Mouse (Mus musculus) heart, postnatal 0 days (tissue): ENCODE measurements around the gene Gm37240. TPM values are rescaled to one million over a fixed set of nuclear protein-coding genes. Genes with fewer than 3 reads are reported as not detected.

Source experiments
- ATAC-seq: fragments of 200-750 bp; cut with Nextera tagmentation; 2 replicates; pipeline ENCODE4 v1.8.0; 2017; ENCODE audit warnings: low read depth, moderate number of reproducible peaks, moderate library complexity; ENCODE audit not compliant: insufficient read depth
- DNase-seq: peaks from one replicate; pipeline ENCODE4 v3.0.0-alpha.2; 2016; ENCODE audit warnings: low spot score
- H3K27ac ChIP-seq: fragments of 300-500 bp; sonication (generic); 2 replicates; pipeline ENCODE4 v1.5.1; 2014; ENCODE audit warnings: low read depth, mild to moderate bottlenecking
- H3K27me3 ChIP-seq: fragments of 300-500 bp; sonication (generic); 2 replicates; pipeline ENCODE4 v1.6.1; 2014; ENCODE audit warnings: low read length, mixed read lengths; ENCODE audit not compliant: control insufficient read depth, insufficient read depth
- H3K36me3 ChIP-seq: fragments of 300-500 bp; sonication (generic); replicated peaks from 2 replicates; pipeline ENCODE4 v1.6.1; 2014; ENCODE audit warnings: low read length, mixed read lengths; ENCODE audit not compliant: control insufficient read depth, insufficient read depth
- H3K4me1 ChIP-seq: fragments of 300-500 bp; sonication (generic); 2 replicates; pipeline ENCODE4 v1.6.1; 2014; ENCODE audit warnings: antibody characterized with exemption; ENCODE audit not compliant: control insufficient read depth, insufficient read depth
- H3K4me2 ChIP-seq: fragments of 300-500 bp; sonication (generic); 2 replicates; pipeline ENCODE4 v1.6.1; 2014; ENCODE audit warnings: low read depth, mild to moderate bottlenecking, low read length, moderate library complexity
- H3K4me3 ChIP-seq: fragments of 300-500 bp; sonication (generic); 2 replicates; pipeline ENCODE4 v1.5.1; 2014; ENCODE audit warnings: low read depth, low read length
- H3K9ac ChIP-seq: fragments of 300-500 bp; sonication (generic); replicated peaks from 2 replicates; pipeline ENCODE4 v1.6.1; 2014; ENCODE audit warnings: low read depth, low read length, mixed read lengths
- H3K9me3 ChIP-seq: fragments of 300-500 bp; sonication (generic); replicated peaks from 2 replicates; pipeline ENCODE4 v1.6.1; 2016; ENCODE audit warnings: low read length; ENCODE audit not compliant: control insufficient read depth
- CTCF ChIP-seq: IDR thresholded peaks from 2 replicates; pipeline ENCODE4 v1.5.1; 2016; ENCODE audit warnings: antibody characterized with exemption, control low read depth, low read depth
- EP300 ChIP-seq: IDR thresholded peaks from 2 replicates; pipeline ENCODE4 v1.6.1; 2016; ENCODE audit warnings: antibody characterized with exemption, low read depth
- WGBS: fragments of 180-500 bp; shearing (Covaris S2); extraction: QIAGEN DNeasy Blood & Tissue Kit; methylation state at CpG from one replicate; pipeline ENCODE4 v1.1.7; 2014; 5-methylcytosine and 5-hydroxymethylcytosine counted together
- polyA plus RNA-seq: library from polyadenylated mRNA; unstranded; fragments of >200 nt; fragmentation: Nextera tagmentation; extraction: Ambion mirVana; gene quantifications from 2 replicates; pipeline ENCODE4 v1.2.1, GENCODE M21; 2015
- total RNA-seq: library from RNA; depleted of rRNA; stranded (reverse); fragments of >200 nt; gene quantifications from 2 replicates; pipeline ENCODE4 v1.2.3, GENCODE M21; 2014; ENCODE audit warnings: low replicate concordance

Gene Gm37240
- total and polyA plus RNA-seq, 2 experiments from 2014 or later = 21.7 to 72.1 TPM

DNA sequence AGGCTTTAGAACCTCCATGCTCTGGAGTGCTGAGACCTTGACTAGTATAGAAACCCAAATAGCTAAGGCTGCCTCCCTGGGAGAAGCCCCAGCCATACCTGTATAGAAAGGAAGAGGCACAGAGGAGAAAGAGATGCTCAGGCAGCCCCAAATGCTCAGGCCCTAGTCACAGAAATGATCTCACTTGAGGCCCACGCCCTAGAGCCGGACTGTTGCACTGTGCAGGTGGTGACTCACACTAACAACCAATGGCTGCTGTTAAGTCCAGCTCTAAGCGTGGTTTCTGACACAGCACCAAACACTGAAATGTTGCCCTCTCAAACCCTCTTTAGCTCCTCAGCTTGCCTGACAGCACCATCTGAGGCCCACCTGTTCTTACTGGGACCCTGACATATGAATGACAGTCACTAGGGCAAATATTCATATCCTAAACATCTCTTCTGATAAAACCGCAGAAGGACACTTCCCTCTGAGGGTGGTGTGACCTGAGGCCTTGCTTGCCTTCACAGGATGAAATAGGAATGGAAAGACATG lies 171.5 kb downstream of the Gm37240 start:
- ATAC-seq = no peak
- WGBS = 77% methylated on average over 4 of the region's 4 CpGs

DNA sequence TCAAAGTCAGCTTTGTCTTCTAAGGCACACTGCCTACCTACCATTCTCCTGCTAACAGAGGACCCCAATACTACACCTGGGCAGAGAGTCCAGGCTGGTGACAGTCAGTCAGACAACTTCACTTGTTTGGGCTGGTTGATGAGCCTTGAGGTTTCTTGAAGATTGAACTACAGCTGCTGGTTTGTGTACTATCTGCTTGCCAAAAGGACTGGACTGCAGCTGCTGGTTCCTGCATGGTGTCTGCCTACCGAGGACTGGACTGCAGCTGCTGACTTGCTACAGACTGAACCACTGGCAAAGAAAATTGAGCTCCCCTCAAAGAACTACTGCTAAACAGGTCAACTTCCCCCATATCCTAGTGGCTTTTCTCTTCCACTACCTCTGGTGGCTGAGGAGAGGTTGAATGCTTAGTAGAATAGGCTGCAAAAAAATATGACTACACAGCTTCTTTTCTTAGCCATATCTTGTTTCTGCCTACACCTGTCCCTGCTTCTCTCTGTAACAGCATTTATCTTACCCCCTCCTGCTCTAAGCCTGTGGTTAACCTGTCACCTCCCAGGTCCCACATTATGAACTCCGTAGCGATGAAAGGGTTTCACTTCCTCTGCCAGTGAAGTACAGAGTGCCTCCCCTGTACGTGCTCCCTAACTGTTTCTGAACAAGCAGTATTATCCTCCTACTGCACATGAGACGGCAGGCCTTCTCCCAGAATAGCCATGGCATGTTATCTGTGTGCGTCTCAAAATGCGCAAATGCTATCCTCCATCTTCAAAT lies 173.2 kb downstream of the Gm37240 start:
- Histone ChIP-seq H3K9me3 (no peaks in the 10 kb centered on the region), H3K4me3 (no peak overlapping the region), H3K27me3 (no peaks in the 10 kb centered on the region), H3K27ac (no peak overlapping the region), H3K4me2 (no peak overlapping the region), H3K9ac (no peak overlapping the region), H3K36me3 (peaks cover under 1% of the 10 kb centered on the region; the same call in 1 of the 2 replicates), H3K4me1 (peaks cover 4% of the 10 kb centered on the region; the same call in 1 of the 2 replicates)
- TF ChIP-seq EP300 (no peak), CTCF (no peak)
- WGBS = 49% methylated on average over 7 of the region's 7 CpGs
- ATAC-seq (no peak), DNase-seq (no peak)

More for the DNA sequence above, 171.5 kb downstream of the Gm37240 start:
- TF ChIP-seq EP300 (no peak), CTCF (no peak)
- no peaks in the 10 kb centered on the region for H3K9me3 ChIP-seq
- H3K36me3 ChIP-seq = peaks cover 3% of the 10 kb centered on the region; the same call in 1 of the 2 replicates
- H3K4me2 ChIP-seq = no peak overlapping the region
- H3K4me1 ChIP-seq = peaks cover 1% of the 10 kb centered on the region; the same call in 1 of the 2 replicates
- H3K27me3 ChIP-seq = no peaks in the 10 kb centered on the region
- no peak overlapping the region for H3K4me3 ChIP-seq
- no peak for DNase-seq
- H3K27ac ChIP-seq = no peak overlapping the region
- H3K9ac ChIP-seq = no peak overlapping the region

DNA sequence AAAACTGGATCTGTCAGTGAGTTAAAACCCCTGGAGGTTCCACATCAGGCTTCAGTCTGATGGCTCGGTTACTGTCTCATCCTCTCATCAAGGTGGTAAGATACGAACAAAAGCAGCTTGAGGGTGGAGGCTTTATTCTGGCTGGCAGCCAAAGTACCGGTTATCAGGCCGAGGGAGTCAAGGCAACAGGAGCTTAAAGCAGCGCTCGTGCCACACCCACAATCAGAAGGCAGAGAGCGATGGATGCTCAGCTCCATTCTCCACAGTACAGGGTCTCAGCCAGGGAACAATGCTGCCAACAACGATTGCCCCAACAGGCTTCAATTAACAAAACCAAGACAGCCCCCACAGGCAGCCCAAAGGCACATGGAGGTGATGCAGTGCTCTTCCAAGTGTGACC lies 176.6 kb downstream of the Gm37240 start:
- H3K27ac ChIP-seq = no peak overlapping the region
- no peak overlapping the region for H3K4me2 ChIP-seq
- 18% methylated on average over 8 of the region's 8 CpGs for WGBS
- DNase-seq = no peak
- no peak for ATAC-seq
- no peak for TF ChIP-seq EP300
- TF ChIP-seq CTCF = no peak
- H3K36me3 ChIP-seq = no peaks in the 10 kb centered on the region
- no peaks in the 10 kb centered on the region for H3K9me3 ChIP-seq
- H3K4me3 ChIP-seq = no peak overlapping the region
- no peak overlapping the region for H3K9ac ChIP-seq
- no peaks in the 10 kb centered on the region for H3K27me3 ChIP-seq
- peaks cover 4% of the 10 kb centered on the region; the same call in 1 of the 2 replicates for H3K4me1 ChIP-seq

DNA sequence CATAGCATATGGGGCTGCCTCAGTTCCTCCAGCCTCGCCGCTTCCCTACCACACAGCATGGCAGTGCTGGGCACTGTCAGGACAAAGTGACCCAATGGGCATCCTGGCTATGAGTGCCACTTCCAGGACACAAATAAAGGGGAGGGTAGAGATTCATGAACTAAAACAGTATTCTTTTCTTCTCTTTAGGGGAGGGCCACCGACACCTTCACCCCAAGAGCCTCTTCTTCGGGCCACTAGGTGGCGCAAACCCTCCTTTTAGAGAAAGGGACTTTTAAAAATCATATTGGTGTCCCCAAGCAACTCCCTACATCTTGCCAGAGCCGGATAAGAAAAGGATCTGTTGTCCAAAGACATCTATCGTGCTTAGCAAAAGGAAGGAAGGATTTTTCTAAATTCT lies 179.9 kb downstream of the Gm37240 start:
- ATAC-seq (no peak), DNase-seq (peak; percentile 70)
- no peaks in the 10 kb centered on the region for H3K36me3 ChIP-seq
- no peak overlapping the region for H3K27ac ChIP-seq
- H3K27me3 ChIP-seq = no peaks in the 10 kb centered on the region
- no peak for TF ChIP-seq EP300
- peak; percentile 77 for TF ChIP-seq CTCF
- no peak overlapping the region for H3K9ac ChIP-seq
- H3K4me1 ChIP-seq = peaks cover 16% of the 10 kb centered on the region
- H3K4me3 ChIP-seq = no peak overlapping the region
- H3K9me3 ChIP-seq = no peaks in the 10 kb centered on the region
- 35% methylated on average over 7 of the region's 7 CpGs for WGBS
- H3K4me2 ChIP-seq = no peak overlapping the region

DNA sequence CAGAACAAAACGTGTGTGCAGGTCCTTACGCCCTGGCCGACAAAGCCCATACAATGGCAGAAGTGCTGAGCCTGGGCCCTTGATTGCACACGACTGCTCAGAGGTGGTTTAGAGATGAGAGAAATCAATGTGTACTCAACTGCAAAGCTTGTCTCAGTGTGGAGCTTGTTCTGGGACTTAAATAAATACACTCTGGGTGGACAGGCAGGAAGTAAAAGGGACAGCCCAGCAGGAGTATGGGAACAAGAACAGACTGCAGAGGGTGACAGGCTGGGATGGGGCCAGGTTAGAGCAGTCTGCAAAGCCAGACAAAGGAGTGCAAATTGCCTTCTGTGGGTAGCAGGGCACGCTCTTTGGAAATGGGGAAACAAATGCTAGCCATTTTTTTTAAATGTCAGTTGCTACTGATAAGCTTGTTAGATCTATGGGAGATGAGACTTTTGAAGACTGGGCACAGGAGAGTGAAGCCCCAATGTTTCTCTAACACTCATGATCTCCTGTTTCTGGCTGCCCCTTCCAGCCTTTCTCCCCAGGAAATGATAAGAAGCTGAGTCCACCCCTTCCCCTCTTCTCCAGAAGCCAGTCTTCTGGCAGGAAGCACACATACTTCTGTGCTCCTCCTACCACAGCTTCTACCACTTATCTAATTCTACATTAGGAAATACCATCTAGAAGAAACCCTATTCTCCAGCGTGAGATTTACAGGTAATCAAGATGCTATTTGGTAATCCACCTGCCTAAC lies 184.0 kb downstream of the Gm37240 start:
- no peak for DNase-seq
- Histone ChIP-seq H3K4me1 (peaks cover 13% of the 10 kb centered on the region; the same call in 1 of the 2 replicates), H3K9me3 (no peaks in the 10 kb centered on the region), H3K9ac (no peak overlapping the region), H3K27me3 (no peaks in the 10 kb centered on the region), H3K27ac (no peak overlapping the region), H3K4me2 (no peak overlapping the region), H3K4me3 (no peak overlapping the region), H3K36me3 (no peaks in the 10 kb centered on the region)
- peak; percentile 33; the same call in 1 of the 2 replicates for ATAC-seq
- 53% methylated on average over 6 of the region's 6 CpGs for WGBS
- TF ChIP-seq CTCF = no peak
- TF ChIP-seq EP300 = no peak
